Mouse (Mus musculus): Measurements from ENCODE around the gene Gm14418. TPM values are rescaled to one million over a fixed set of nuclear protein-coding genes. Genes with fewer than 3 reads are reported as not detected.
"Not testable (repeated sequence)": the region's sequence is repeated elsewhere in the genome, so short reads cannot be mapped to it uniquely, and the experiment has no call there.

The Gm14418 gene
- 10 to 100 TPM; 28.4 to 30.6 TPM for total RNA-seq (2021)

- DNase-seq (ENCODE audit: extremely low spot score in 1 of 2, low spot score in 2 of 2); intact Hi-C loops (cut with DNase I): not testable (repeated sequence)
Measured at GRCm38 (mm10) chr2:177398096-177398495, at the start of gene Gm14418. Gene Gm14418 (minus strand): TSS chr2:177398320.

Other genes starting within 250 kb of the Gm14418 start
- 10 to 100 TPM; 54.4 to 54.8 TPM for gene Gm14410, start 191.9 kb downstream of the Gm14418 start, total RNA-seq (2021)
- 1 to 10 TPM; 1.5 to 1.8 TPM for gene Gm14409, start 131.3 kb downstream of the Gm14418 start, total RNA-seq (2021)
- gene Gm14412, start 74.0 kb downstream of the Gm14418 start, total RNA-seq (2021) = 1 to 10 TPM; 1.9 to 2.0 TPM
- gene Zfp970, start 66.4 kb upstream of the Gm14418 start, total RNA-seq (2021) = 10 to 100 TPM; 17.7 to 19.2 TPM
- 10 to 100 TPM; 21.1 to 22.0 TPM for gene Gm14403, start 99.9 kb upstream of the Gm14418 start, total RNA-seq (2021)
- under 1 TPM in 1 of 2 experiments, not detected in 1; 0.28 TPM for gene Gm14406, start 179.9 kb upstream of the Gm14418 start, total RNA-seq (2021)

Data from left cerebral cortex, postnatal 10 days (tissue).